Mouse (Mus musculus) bone marrow, adult 2 months (tissue): Measurements from ENCODE around the gene Nmur2.

Experiments
- CTCF ChIP-seq: fragments of 200-500 bp; IDR thresholded peaks from 2 replicates; pipeline ENCODE4 v1.5.1; 2011; ENCODE audit warnings: low read length, control low read depth; ENCODE audit not compliant: control insufficient read depth, insufficient read depth
- POLR2A ChIP-seq: fragments of 200-500 bp; IDR thresholded peaks from 2 replicates; pipeline ENCODE4 v1.6.1; 2011; ENCODE audit warnings: low read depth, mild to moderate bottlenecking, control low read depth, low read length, borderline replicate concordance; ENCODE audit not compliant: control insufficient read depth

- TF ChIP-seq POLR2A (no peak), CTCF (no peak)
Observed at GRCm38 (mm10) chr11:56065147-56065546, 24.3 kb upstream of the Nmur2 start.
